Comparison of ENCODE assay signal across 8 mouse cellular contexts in genomic region chr13:77708514-77709013, GRCm38 (mm10). TPM values are rescaled to one million over a fixed set of nuclear protein-coding genes. Genes with fewer than 3 reads are reported as not detected.
DNase-seq lines count a peak whose midpoint lies in the region; ATAC-seq and TF ChIP-seq lines count a peak whose summit lies in the region.

No protein-coding gene starts in this region.

- H3K79me2 ChIP-seq in heart, adult 2 months (replicated peaks; ENCODE audit: control insufficient read depth, insufficient read depth, low read length), result peaks cover 1% of the 10 kb centered on the region; the same call in 1 of the 2 replicates

- no peaks in the 10 kb centered on the region for H3K9me3 ChIP-seq in embryonic facial prominence, embryonic 14.5 days (ENCODE audit: control insufficient read depth, low read length)
- no peaks in the 10 kb centered on the region for H3K9me3 ChIP-seq in limb, embryonic 13.5 days
- no peaks in the 10 kb centered on the region for H3K9me3 ChIP-seq in midbrain, embryonic 16.5 days (replicated peaks; ENCODE audit: control insufficient read depth, low read length, poor library complexity, severe bottlenecking)

- peak; percentile 98 for ATAC-seq in embryonic facial prominence, embryonic 14.5 days (ENCODE audit: low read depth)
- ATAC-seq in limb, embryonic 13.5 days (ENCODE audit: low FRiP score, low read depth), result peak; percentile 98
- ATAC-seq in midbrain, embryonic 16.5 days, result peak; percentile 99

- TF ChIP-seq EP300 in heart, adult 2 months (IDR thresholded peaks at IDR 0.05; ENCODE audit: insufficient read depth, low read depth, low read length), result peak; percentile 69; the same call in 1 of the 2 replicates

- TF ChIP-seq POLR2A in heart, adult 2 months (IDR thresholded peaks at IDR 0.05; ENCODE audit: insufficient read depth, low read depth, low read length), result peak; percentile 88

- DNase-seq in 3T3-L1 (ENCODE audit: low read depth, low spot score), result peak; percentile 96
- DNase-seq in adrenal gland, postnatal 4 days (ENCODE audit: low spot score in 2 of 2), result peak; percentile 81 to 82
- DNase-seq in embryonic facial prominence, embryonic 14.5 days (ENCODE audit: low spot score), result peak; percentile 96
- peak; percentile 93 to 94 for DNase-seq in heart, adult 2 months
- peak; percentile 91 to 95 for DNase-seq in kidney, adult 8-10 months
- DNase-seq in spleen, postnatal 10 days (ENCODE audit: low spot score in 2 of 2), result peak; percentile 78 to 93

- intact Hi-C loops in heart, adult 2 months (cut with DNase I), result loop anchor here (10.0 kb wide), 2 partner anchors 486 to 574 kb away; partner anchors contain the start of genes 2210408I21Rik, Nr2f1 and Slf1

- H3K27ac ChIP-seq in embryonic facial prominence, embryonic 14.5 days (replicated peaks; ENCODE audit: low read depth, low read length), result peak overlapping the region; percentile 46; the same call in 1 of the 2 replicates
- H3K27ac ChIP-seq in heart, adult 2 months, result peak overlapping the region; percentile 81
- no peak overlapping the region for H3K27ac ChIP-seq in limb, embryonic 13.5 days
- H3K27ac ChIP-seq in midbrain, embryonic 16.5 days (ENCODE audit: low read length), result peak overlapping the region; percentile 64

- H3K4me1 ChIP-seq in embryonic facial prominence, embryonic 14.5 days (ENCODE audit: control insufficient read depth, insufficient read depth, low read length), result peaks cover 6% of the 10 kb centered on the region; the same call in 1 of the 2 replicates
- H3K4me1 ChIP-seq in heart, adult 2 months (ENCODE audit: control insufficient read depth, insufficient read depth, low read length), result no peaks in the 10 kb centered on the region; the same call in 1 of the 2 replicates
- peaks cover 11% of the 10 kb centered on the region for H3K4me1 ChIP-seq in limb, embryonic 13.5 days
- H3K4me1 ChIP-seq in midbrain, embryonic 16.5 days (ENCODE audit: control insufficient read depth, insufficient read depth, low read length), result peaks cover 11% of the 10 kb centered on the region

- under 1% methylated on average over 33 of the region's 35 CpGs for WGBS in embryonic facial prominence, embryonic 14.5 days
- WGBS in heart, adult 2 months, result under 1% methylated on average over 35 of the region's 35 CpGs
- WGBS in limb, embryonic 13.5 days, result under 1% methylated on average over 35 of the region's 35 CpGs
- WGBS in midbrain, embryonic 16.5 days, result under 1% methylated on average over 35 of the region's 35 CpGs

- peak overlapping the region; percentile 77 for H3K4me3 ChIP-seq in embryonic facial prominence, embryonic 14.5 days (ENCODE audit: low read depth, low read length)
- peak overlapping the region; percentile 85 for H3K4me3 ChIP-seq in heart, adult 2 months
- H3K4me3 ChIP-seq in limb, embryonic 13.5 days, result peak overlapping the region; percentile 85
- H3K4me3 ChIP-seq in midbrain, embryonic 16.5 days (ENCODE audit: low read depth, low read length), result peak overlapping the region; percentile 80

- H3K27me3 ChIP-seq in embryonic facial prominence, embryonic 14.5 days (replicated peaks; ENCODE audit: control insufficient read depth, insufficient read depth, low read length), result no peaks in the 10 kb centered on the region
- no peaks in the 10 kb centered on the region for H3K27me3 ChIP-seq in heart, adult 2 months (ENCODE audit: control insufficient read depth, insufficient read depth, low read length)
- no peaks in the 10 kb centered on the region for H3K27me3 ChIP-seq in limb, embryonic 13.5 days
- H3K27me3 ChIP-seq in midbrain, embryonic 16.5 days (ENCODE audit: control insufficient read depth, insufficient read depth, low read depth, low read length), result no peaks in the 10 kb centered on the region

- peak overlapping the region; percentile 86 for H3K9ac ChIP-seq in embryonic facial prominence, embryonic 14.5 days (ENCODE audit: low read depth, low read length)
- peak overlapping the region; percentile 85 for H3K9ac ChIP-seq in heart, adult 2 months (ENCODE audit: low read depth, low read length)
- H3K9ac ChIP-seq in limb, embryonic 13.5 days, result peak overlapping the region; percentile 81
- peak overlapping the region; percentile 89 for H3K9ac ChIP-seq in midbrain, embryonic 16.5 days (ENCODE audit: low read depth, low read length)

- no peak for TF ChIP-seq CTCF in heart, adult 2 months (IDR thresholded peaks at IDR 0.05)

- peak overlapping the region; percentile 63 for H3K4me2 ChIP-seq in embryonic facial prominence, embryonic 14.5 days (ENCODE audit: low read depth, low read length)
- H3K4me2 ChIP-seq in limb, embryonic 13.5 days (replicated peaks), result peak overlapping the region; percentile 71
- peak overlapping the region; percentile 68 for H3K4me2 ChIP-seq in midbrain, embryonic 16.5 days (ENCODE audit: low read length)

- H3K36me3 ChIP-seq in embryonic facial prominence, embryonic 14.5 days (ENCODE audit: control insufficient read depth, insufficient read depth, low read length), result no peaks in the 10 kb centered on the region
- no peaks in the 10 kb centered on the region for H3K36me3 ChIP-seq in heart, adult 2 months (ENCODE audit: control insufficient read depth, insufficient read depth, low read length)
- H3K36me3 ChIP-seq in limb, embryonic 13.5 days, result no peaks in the 10 kb centered on the region
- H3K36me3 ChIP-seq in midbrain, embryonic 16.5 days (ENCODE audit: control insufficient read depth, insufficient read depth, low read length), result no peaks in the 10 kb centered on the region

RNA-seq across cellular contexts. Expression of gene Fam172a, which starts 6.7 kb away (rescaled TPM):
- total RNA-seq in adrenal gland, postnatal 4 days (2021), result 10 to 100 TPM; 34.8 to 35.0 TPM
- polyA plus RNA-seq in embryonic facial prominence, embryonic 14.5 days (2014; fragmentation: Nextera tagmentation; extraction: Ambion mirVana), result 33.0 and 33.1 TPM in 2 replicates
- total RNA-seq in heart, adult 2 months (2021), result 1 to 10 TPM; 8.5 to 9.4 TPM
- 3.0 and 3.7 TPM in 2 replicates for polyA plus RNA-seq in heart, adult 2 months (2012; rRNA removed)
- 32.5 and 35.9 TPM in 2 replicates for polyA plus RNA-seq in limb, embryonic 13.5 days (2015; fragmentation: Nextera tagmentation; extraction: Ambion mirVana)
- 43.0 and 48.0 TPM in 2 replicates for polyA plus RNA-seq in midbrain, embryonic 16.5 days (2015; fragmentation: Nextera tagmentation; extraction: Ambion mirVana)
